Mouse (Mus musculus) natural killer cell, adult 2 months (primary cell): ENCODE data around the gene Gm2174.

Experiments
- DNase-seq, 2 experiments: peaks; one replicate each; pipeline ENCODE4 v3.0.0; 2022; ENCODE audit warnings: low spot score in 2 of 2

The Gm2174 gene

DNA sequence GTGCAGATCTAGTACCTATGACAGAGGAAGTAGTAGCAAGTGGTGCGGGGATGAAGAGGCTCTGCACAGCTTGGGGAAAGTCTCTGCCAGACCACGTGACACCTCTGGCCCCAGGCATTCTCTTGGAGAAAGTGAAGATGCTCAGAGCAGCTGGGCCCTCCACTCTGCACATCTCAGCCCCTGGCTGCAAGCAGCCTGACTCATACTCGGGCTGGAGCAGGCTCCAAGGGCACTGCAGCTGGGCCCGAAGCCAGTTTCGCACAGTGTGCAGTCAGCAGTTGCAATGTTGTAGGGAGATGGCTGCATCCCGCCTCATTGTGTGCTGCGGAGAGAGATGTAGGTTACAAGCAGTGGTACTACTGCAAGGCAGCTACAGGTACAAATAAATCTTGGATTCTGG, 49.5 kb downstream of the Gm2174 start:
- DNase-seq = no peak
